Mouse (Mus musculus): ENCODE results near the gene Taf10.

Gene Taf10

GRCm38 (mm10) chr7:105726144-105726979 is 17.8 kb downstream of the Taf10 start:
- peak; percentile 45 to 48 for DNase-seq (ENCODE audit: low spot score in 2 of 2)

DNA sequence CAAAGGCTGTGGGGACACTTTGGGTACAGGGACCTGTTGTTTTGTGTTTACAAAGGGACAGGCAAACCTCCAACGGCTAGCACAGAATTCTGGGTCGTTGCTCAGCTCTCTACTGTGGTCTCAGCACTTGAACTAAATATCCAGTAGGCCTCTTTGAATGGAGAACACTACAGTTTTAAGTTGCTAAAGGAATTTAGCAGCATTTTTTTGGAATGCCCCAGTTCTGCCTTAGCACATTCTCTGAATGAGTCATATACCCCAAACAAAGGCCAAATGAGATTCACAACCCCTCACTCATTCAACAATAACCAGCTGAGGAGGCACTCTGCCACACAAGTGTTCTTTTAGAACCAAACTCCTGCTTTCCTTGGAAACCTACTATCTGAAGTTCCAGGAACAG is 22.2 kb downstream of the Taf10 start:
- DNase-seq (ENCODE audit: low spot score in 2 of 2), result no peak

DNA sequence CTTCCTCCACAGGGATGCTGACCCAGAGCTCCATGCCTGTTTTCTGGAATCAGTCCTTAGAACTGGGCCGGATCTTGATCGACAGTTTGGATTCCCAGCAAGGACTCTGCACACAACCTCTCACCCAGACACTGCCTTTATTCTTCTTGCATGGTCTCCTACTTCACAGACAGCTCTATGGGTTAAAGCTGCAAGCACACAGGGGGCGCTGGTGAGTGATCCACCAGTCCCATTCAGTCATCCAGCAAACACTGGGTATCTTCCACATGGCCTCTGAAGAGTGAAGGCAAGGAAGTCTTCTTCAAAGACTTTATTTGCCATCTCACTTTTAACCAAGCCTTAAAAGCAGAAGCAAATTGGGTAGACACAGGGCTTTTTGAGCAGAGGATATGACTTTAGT is 28.8 kb downstream of the Taf10 start:
- no peak for DNase-seq (ENCODE audit: low spot score in 2 of 2)

DNA sequence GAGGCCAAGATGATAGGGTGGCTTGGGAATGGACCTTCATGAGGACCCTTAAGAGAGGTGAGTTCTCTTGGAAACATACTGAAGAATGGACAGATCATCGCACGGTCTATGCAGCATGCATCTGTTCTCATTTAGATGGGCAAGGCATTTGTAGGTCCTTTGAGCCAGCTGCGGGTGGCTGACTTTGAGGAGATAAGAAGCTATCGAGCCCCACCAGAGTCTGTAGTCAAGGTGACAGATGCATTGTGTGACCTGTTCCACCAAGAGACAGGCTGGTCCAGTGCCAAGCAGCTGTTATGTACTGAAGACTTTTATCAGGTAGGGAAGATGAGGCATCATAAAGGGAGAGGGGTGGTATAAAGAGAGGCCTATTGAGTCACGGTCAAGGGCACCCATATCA is 35.4 kb downstream of the Taf10 start:
- DNase-seq (ENCODE audit: low spot score in 2 of 2), result peak; percentile 23 to 39

- DNase-seq (ENCODE audit: low spot score in 2 of 2), result no peak
Measured at GRCm38 (mm10) chr7:105703816-105704215, 40.3 kb downstream of the Taf10 start.

GRCm38 (mm10) chr7:105703184-105703583 is 41.0 kb downstream of the Taf10 start:
- no peak for DNase-seq (ENCODE audit: low spot score in 2 of 2)

GRCm38 (mm10) chr7:105690875-105691274 is 53.3 kb downstream of the Taf10 start:
- DNase-seq (ENCODE audit: low spot score in 2 of 2), result no peak

Data from spleen, postnatal 36 days (tissue).